Mouse (Mus musculus): Measurements from ENCODE around the gene Flii. TPM values are rescaled to one million over a fixed set of nuclear protein-coding genes. Genes with fewer than 3 reads are reported as not detected.
A peak's percentile ranks its signal among the peaks of the same experiment; 100 is the strongest.

Gene Flii
- polyA plus RNA-seq, 1 experiment from 2014 or later, result 53.4 TPM

DNA sequence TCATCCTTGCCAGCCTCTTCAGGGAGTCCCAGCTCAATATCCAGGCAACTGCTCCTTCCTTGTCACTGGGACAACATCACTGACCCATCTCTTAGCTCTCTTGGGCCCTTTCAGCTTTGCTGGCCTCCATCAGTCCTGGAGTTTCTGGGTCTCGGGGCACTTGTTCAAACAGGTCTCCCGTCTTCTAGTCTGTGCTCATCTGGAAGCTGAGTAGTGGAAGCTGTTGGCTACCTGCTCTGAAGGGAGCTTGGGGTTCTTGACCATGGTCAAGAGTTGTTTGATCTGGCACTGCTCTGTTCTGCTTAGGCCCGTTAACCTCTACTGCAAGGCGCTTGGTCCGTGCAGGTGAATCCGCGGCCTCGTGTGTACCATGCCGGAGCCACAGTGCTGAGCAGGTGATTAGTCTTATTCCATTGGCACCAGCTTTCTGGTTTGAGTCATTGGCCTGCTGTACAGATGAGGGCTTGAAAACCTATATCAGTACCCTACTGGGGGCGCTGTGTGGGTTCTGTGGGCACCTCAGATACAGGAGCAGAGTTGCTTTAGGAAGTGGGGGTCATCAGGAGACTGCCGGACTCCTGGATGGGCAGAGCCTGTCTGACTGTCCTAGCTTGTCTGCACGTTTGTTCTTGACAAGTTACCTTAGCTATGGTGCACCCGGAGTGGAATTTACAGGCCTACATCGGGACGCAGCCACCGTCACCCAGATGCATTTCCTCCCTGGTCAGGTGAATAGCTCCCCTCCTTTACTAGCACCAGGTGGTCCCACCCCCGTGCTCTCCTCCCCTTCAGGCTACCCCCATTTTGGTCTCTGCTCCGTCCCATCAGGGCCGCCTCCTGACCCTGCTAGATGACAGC lies 22.8 kb downstream of the Flii start:
- DNase-seq (ENCODE audit: low spot score) (no peak), ATAC-seq (replicated peaks; ENCODE audit: low FRiP score, low read depth) (no peak)
- WGBS, result 94% methylated on average over 19 of the region's 19 CpGs

DNA sequence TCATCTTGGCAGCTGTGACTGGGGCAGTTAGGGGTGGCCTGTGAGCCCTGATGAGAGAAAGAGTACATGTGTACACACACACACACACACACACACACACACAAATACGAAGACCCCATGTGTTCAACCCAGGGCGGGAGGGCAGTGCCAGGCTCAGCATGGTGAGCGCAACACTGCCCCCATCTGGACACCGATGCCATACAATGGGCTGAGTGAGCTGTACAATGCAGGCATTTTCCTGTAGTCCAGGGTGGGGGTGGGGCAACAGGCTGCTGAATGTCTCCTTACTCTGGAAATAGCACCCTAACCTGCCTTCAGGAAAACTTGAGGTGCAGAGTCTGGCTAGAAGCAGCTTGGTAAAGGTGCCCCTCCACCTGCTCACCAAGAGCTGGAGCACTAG lies 23.9 kb downstream of the Flii start:
- 47% methylated on average over 4 of the region's 4 CpGs for WGBS
- TF ChIP-seq CTCF (IDR thresholded peaks at IDR 0.05; ENCODE audit: low read depth), result peak; percentile 78

More for the DNA sequence above, 22.8 kb downstream of the Flii start:
- H3K9ac ChIP-seq (ENCODE audit: low read depth, low read length), result no peak overlapping the region
- no peak overlapping the region for H3K4me2 ChIP-seq (ENCODE audit: low read length)
- no peak overlapping the region for H3K4me3 ChIP-seq (replicated peaks; ENCODE audit: low read depth, low read length)
- no peak for TF ChIP-seq CTCF (IDR thresholded peaks at IDR 0.05; ENCODE audit: low read depth)
- 0 out of 2 replicates have a peak, but pooled peaks cover 4% of the 10 kb centered on the region for H3K4me1 ChIP-seq (replicated peaks; ENCODE audit: insufficient read depth, low read length)
- H3K9me3 ChIP-seq (replicated peaks; ENCODE audit: low read length), result no peaks in the 10 kb centered on the region
- no peaks in the 10 kb centered on the region for H3K27me3 ChIP-seq (ENCODE audit: insufficient read depth, low read length)
- H3K36me3 ChIP-seq (ENCODE audit: insufficient read depth, low read length), result peaks cover 18% of the 10 kb centered on the region
- H3K27ac ChIP-seq, result no peak overlapping the region

DNA sequence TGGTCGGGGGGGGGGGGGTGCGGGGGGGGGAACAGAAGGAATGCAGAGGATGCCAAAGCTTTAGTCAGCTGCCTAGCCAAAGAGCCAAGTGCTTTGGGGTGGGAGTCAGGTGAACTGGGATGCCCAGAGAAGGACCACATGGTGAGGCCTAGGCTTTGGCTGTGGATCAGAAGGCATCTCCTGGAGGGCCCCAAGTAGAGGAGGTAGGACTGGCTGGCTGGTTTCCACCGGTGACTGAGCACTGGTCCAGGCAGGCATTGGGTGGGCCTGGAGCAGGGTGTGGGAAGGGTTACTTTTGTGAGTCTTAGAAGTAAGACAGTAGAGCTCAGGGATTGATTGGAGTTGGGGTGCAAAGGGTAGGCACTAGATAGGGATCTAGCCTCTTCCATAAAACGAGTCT lies 25.5 kb downstream of the Flii start:
- Histone ChIP-seq H3K9me3 (replicated peaks; ENCODE audit: low read length) (no peaks in the 10 kb centered on the region), H3K4me1 (replicated peaks; ENCODE audit: insufficient read depth, low read length) (peaks cover 9% of the 10 kb centered on the region; the same call in 1 of the 2 replicates), H3K4me3 (replicated peaks; ENCODE audit: low read depth, low read length) (no peak overlapping the region), H3K27ac (no peak overlapping the region), H3K36me3 (ENCODE audit: insufficient read depth, low read length) (0 out of 2 replicates have a peak, but pooled peaks cover 4% of the 10 kb centered on the region), H3K4me2 (ENCODE audit: low read length) (no peak overlapping the region), H3K9ac (ENCODE audit: low read depth, low read length) (no peak overlapping the region), H3K27me3 (ENCODE audit: insufficient read depth, low read length) (no peaks in the 10 kb centered on the region)
- no peak for TF ChIP-seq CTCF (IDR thresholded peaks at IDR 0.05; ENCODE audit: low read depth)
- WGBS, result 65% methylated on average over 3 of the region's 4 CpGs
- ATAC-seq (replicated peaks; ENCODE audit: low FRiP score, low read depth) (no peak), DNase-seq (ENCODE audit: low spot score) (no peak)

More for the DNA sequence above, 23.9 kb downstream of the Flii start:
- ATAC-seq (replicated peaks; ENCODE audit: low FRiP score, low read depth) (no peak), DNase-seq (ENCODE audit: low spot score) (peak; percentile 71)
- Histone ChIP-seq H3K4me3 (replicated peaks; ENCODE audit: low read depth, low read length) (no peak overlapping the region), H3K27me3 (ENCODE audit: insufficient read depth, low read length) (no peaks in the 10 kb centered on the region), H3K4me1 (replicated peaks; ENCODE audit: insufficient read depth, low read length) (peaks cover 9% of the 10 kb centered on the region; the same call in 1 of the 2 replicates), H3K9ac (ENCODE audit: low read depth, low read length) (no peak overlapping the region), H3K36me3 (ENCODE audit: insufficient read depth, low read length) (0 out of 2 replicates have a peak, but pooled peaks cover 7% of the 10 kb centered on the region), H3K27ac (no peak overlapping the region), H3K4me2 (ENCODE audit: low read length) (no peak overlapping the region), H3K9me3 (replicated peaks; ENCODE audit: low read length) (no peaks in the 10 kb centered on the region)

DNA sequence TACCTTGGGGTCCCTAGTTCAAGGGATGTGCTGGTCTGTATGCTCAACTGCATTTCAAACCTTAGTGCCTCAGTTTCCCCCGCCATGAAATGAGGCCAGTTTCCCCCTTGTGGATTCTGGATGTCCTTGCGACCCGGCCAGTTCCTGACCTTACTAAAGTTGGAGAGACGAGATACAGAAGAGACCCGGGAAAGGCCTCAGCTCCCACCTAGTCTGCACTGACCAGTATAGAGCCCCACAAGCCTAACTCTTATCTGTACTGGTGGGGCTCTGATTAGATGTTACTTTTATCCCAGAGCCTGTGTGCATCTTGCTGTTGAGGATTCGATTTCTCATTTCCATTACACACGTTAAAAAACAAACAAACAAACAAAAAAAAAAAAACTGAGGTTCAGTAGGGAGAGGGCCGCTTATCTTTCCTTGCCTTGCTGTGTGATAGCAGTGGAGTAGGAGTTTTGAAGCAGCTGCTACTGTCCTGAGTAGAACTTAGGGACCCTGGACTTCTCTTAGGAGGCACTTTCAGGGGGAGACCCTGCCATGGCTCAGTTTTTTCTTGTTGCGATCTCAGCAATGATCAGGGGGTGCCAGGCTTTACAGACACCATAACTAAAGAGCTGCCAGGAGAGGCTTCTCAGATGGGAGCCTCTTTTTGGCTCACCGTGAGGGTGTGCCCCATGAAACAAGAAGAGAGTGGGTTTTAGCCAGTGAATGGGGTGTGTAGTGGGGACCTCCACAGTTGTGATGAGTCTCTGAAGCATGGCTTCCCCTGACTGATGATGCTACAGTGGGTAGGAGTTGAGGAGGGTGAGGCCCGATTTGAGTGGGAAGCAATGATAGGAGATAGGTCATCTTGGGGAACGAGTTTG lies 26.5 kb downstream of the Flii start:
- 24% methylated on average over 12 of the region's 12 CpGs for WGBS
- H3K9ac ChIP-seq (ENCODE audit: low read depth, low read length), result peak overlapping the region; percentile 87
- ATAC-seq (replicated peaks; ENCODE audit: low FRiP score, low read depth) (no peak), DNase-seq (ENCODE audit: low spot score) (peak; percentile 22)
- H3K27me3 ChIP-seq (ENCODE audit: insufficient read depth, low read length), result no peaks in the 10 kb centered on the region
- H3K27ac ChIP-seq, result no peak overlapping the region; the same call in 1 of the 2 replicates
- peak overlapping the region; percentile 82 for H3K4me3 ChIP-seq (replicated peaks; ENCODE audit: low read depth, low read length)
- 0 out of 2 replicates have a peak, but pooled peaks cover 4% of the 10 kb centered on the region for H3K36me3 ChIP-seq (ENCODE audit: insufficient read depth, low read length)
- peaks cover 9% of the 10 kb centered on the region; the same call in 1 of the 2 replicates for H3K4me1 ChIP-seq (replicated peaks; ENCODE audit: insufficient read depth, low read length)
- H3K9me3 ChIP-seq (replicated peaks; ENCODE audit: low read length), result no peaks in the 10 kb centered on the region
- 0 out of 2 replicates have a peak, but pooled peaks have one; percentile 9 for TF ChIP-seq CTCF (IDR thresholded peaks at IDR 0.05; ENCODE audit: low read depth)
- H3K4me2 ChIP-seq (ENCODE audit: low read length), result peak overlapping the region; percentile 84

DNA sequence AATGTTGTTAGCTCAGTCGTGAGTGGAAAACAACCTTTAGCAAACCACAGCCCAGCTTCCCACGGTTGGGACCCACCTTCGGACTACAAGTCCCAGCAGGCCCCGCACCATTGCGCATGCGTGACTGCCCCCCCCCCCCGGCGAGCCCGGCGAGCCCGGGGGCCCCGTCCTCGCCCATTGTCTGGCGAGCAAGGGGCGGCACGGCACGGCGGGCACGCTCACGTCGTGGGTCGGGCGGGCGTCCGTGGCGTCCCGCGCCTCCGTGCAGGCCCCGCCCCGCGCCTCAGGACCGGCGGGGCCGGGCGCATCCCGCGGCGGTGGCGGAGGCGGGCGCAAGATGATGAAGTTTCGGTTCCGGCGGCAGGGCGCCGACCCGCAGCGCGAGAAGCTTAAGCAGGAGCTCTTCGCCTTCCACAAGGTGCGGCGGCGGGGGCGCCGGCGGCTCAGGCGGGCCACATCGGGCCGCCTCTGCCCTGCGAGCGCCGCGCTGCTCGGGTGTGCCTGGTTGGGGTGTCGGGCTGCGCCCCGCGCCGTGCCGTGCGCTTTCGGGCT lies 27.5 kb downstream of the Flii start, which contains the start of gene Llgl1:
Llgl1 (plus strand) TSS at position 200 of the 552 bp plus-strand sequence.
- peak within 1 kb of the TSS; percentile 91 for H3K27ac ChIP-seq
- no peaks in the 10 kb centered on the region for H3K27me3 ChIP-seq (ENCODE audit: insufficient read depth, low read length)
- peaks cover 9% of the 10 kb centered on the region; the same call in 1 of the 2 replicates for H3K4me1 ChIP-seq (replicated peaks; ENCODE audit: insufficient read depth, low read length)
- peak; percentile 82 for ATAC-seq (replicated peaks; ENCODE audit: low FRiP score, low read depth)
- H3K4me2 ChIP-seq (ENCODE audit: low read length), result peak within 1 kb of the TSS; percentile 84
- TF ChIP-seq CTCF (IDR thresholded peaks at IDR 0.05; ENCODE audit: low read depth), result no peak
- peak; percentile 86 for DNase-seq (ENCODE audit: low spot score)
- H3K4me3 ChIP-seq (replicated peaks; ENCODE audit: low read depth, low read length), result peak within 1 kb of the TSS; percentile 82
- no peaks in the 10 kb centered on the region for H3K9me3 ChIP-seq (replicated peaks; ENCODE audit: low read length)
- H3K9ac ChIP-seq (ENCODE audit: low read depth, low read length), result peak within 1 kb of the TSS; percentile 87
- under 1% methylated on average over 70 of the region's 73 CpGs for WGBS
- no peaks in the 10 kb centered on the region for H3K36me3 ChIP-seq (ENCODE audit: insufficient read depth, low read length)
